Mouse (Mus musculus) embryonic facial prominence, embryonic 13.5 days (tissue): ENCODE measurements around the gene Map3k1. TPM values are rescaled to one million over a fixed set of nuclear protein-coding genes. Genes with fewer than 3 reads are reported as not detected.
A peak's percentile ranks its signal among the peaks of the same experiment; 100 is the strongest.

ENCODE experiments used
- ATAC-seq: fragments of 200-750 bp; cut with Nextera tagmentation; 2 replicates; pipeline ENCODE4 v1.8.0; 2017; ENCODE audit warnings: low read depth; ENCODE audit not compliant: insufficient number of reproducible peaks, insufficient read depth, low FRiP score, low TSS enrichment
- H3K27ac ChIP-seq: fragments of 300-500 bp; sonication (generic); 2 replicates; pipeline ENCODE4 v1.5.1; 2015; ENCODE audit warnings: moderate library complexity, mild to moderate bottlenecking, inconsistent platforms
- H3K27me3 ChIP-seq: fragments of 300-500 bp; sonication (generic); 2 replicates; pipeline ENCODE4 v1.6.1; 2015; ENCODE audit warnings: mild to moderate bottlenecking, inconsistent platforms
- H3K36me3 ChIP-seq: fragments of 300-500 bp; sonication (generic); 2 replicates; pipeline ENCODE4 v1.6.1; 2015; ENCODE audit warnings: mild to moderate bottlenecking, inconsistent platforms
- H3K4me1 ChIP-seq: fragments of 300-500 bp; sonication (generic); 2 replicates; pipeline ENCODE4 v1.6.1; 2015; ENCODE audit warnings: inconsistent platforms
- H3K4me2 ChIP-seq: fragments of 300-500 bp; sonication (generic); 2 replicates; pipeline ENCODE4 v1.6.1; 2015; ENCODE audit warnings: moderate library complexity, mild to moderate bottlenecking, inconsistent platforms
- H3K4me3 ChIP-seq: fragments of 300-500 bp; sonication (generic); 2 replicates; pipeline ENCODE4 v1.5.1; 2015; ENCODE audit warnings: mild to moderate bottlenecking, inconsistent platforms
- H3K9ac ChIP-seq: fragments of 300-500 bp; sonication (generic); 2 replicates; pipeline ENCODE4 v1.6.1; 2015; ENCODE audit warnings: mild to moderate bottlenecking, inconsistent platforms
- H3K9me3 ChIP-seq: fragments of 300-500 bp; sonication (generic); 2 replicates; pipeline ENCODE4 v1.6.1; 2016; ENCODE audit warnings: inconsistent platforms
- WGBS: fragments of 180-500 bp; shearing (Covaris S2); methylation state at CpG from one replicate; pipeline ENCODE4 v1.1.7; 2015; ENCODE audit warnings: mixed read lengths; 5-methylcytosine and 5-hydroxymethylcytosine counted together
- polyA plus RNA-seq: library from polyadenylated mRNA; unstranded; fragments of >200 nt; fragmentation: Nextera tagmentation; extraction: Ambion mirVana; gene quantifications from 2 replicates; pipeline ENCODE4 v1.2.1, GENCODE M21; 2015

Gene Map3k1
- polyA plus RNA-seq, 1 experiment from 2014 or later, result 16.1 TPM

DNA sequence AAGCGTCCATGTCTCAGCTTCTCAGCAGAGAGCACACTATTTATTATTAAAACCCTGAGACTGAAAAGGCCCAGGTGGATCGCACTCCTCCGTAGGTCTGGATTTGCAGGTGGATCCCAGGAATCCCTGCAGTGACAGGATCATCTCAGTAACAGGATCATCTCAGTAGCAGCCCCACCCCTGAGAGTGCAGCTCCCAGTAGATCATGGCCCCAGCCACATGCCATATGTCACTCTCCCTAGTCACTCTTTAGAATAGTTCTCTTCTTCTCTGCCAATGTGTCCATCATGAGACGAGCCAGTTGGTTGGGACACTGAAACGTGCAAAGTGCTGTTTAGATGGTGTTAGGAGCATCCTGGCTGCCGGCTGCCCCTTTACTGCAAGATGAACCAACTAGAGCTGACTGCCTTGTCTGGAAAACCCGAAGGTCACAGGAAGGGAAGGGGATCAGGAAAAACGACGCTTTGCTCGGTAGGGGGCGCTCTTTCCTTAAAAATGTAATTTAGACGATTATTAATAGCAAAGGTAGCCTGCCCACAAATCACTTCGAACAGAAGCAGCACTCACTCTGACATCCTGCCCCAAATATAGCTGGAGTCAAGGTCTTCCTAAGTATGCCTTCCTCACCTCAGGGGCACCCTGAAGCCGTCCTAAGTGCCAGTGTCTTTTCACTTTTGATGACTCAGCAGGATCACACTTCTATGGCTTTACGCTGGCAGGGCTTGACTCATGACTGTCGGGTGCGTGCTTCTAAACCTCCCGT lies 20.8 kb downstream of the Map3k1 start:
- H3K4me2 ChIP-seq, result peak overlapping the region; percentile 30
- peak overlapping the region; percentile 11; the same call in 1 of the 2 replicates for H3K27ac ChIP-seq
- H3K9ac ChIP-seq, result no peak overlapping the region
- no peaks in the 10 kb centered on the region for H3K36me3 ChIP-seq
- no peaks in the 10 kb centered on the region for H3K9me3 ChIP-seq
- 34% methylated on average over 18 of the region's 18 CpGs for WGBS
- peaks cover 54% of the 10 kb centered on the region for H3K4me1 ChIP-seq
- no peaks in the 10 kb centered on the region for H3K27me3 ChIP-seq
- ATAC-seq, result no peak
- no peak overlapping the region for H3K4me3 ChIP-seq

DNA sequence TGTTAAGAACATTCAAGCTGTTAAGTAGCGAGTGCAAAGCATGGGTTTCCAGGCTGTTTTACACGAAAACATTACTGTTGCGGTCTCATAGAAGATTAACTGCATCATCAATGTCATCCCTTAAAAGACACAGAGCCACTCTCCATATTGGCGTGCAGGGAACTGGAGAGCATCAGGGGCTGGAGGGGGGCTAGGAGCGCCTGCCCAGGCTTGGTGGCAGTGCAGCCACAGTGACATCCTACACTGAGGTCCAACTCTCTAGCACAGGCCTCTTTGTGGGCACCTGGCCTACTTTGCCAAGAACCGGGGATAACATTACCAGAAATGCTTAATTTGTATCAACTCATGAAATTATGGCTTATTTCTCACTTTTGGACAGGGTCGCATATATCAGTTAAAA lies 22.2 kb downstream of the Map3k1 start:
- Histone ChIP-seq H3K4me2 (no peak overlapping the region), H3K27me3 (no peaks in the 10 kb centered on the region), H3K9me3 (no peaks in the 10 kb centered on the region), H3K27ac (no peak overlapping the region), H3K4me1 (peaks cover 40% of the 10 kb centered on the region), H3K9ac (no peak overlapping the region), H3K36me3 (peaks cover 8% of the 10 kb centered on the region), H3K4me3 (no peak overlapping the region)
- WGBS, result 91% methylated on average over 7 of the region's 7 CpGs
- no peak for ATAC-seq

GRCm38 (mm10) chr13:111783451-111783850 lies 25.3 kb downstream of the Map3k1 start:
- ATAC-seq, result no peak
- Histone ChIP-seq H3K27me3 (no peaks in the 10 kb centered on the region), H3K27ac (no peak overlapping the region), H3K9ac (no peak overlapping the region), H3K36me3 (peaks cover 8% of the 10 kb centered on the region), H3K4me1 (peaks cover 23% of the 10 kb centered on the region), H3K9me3 (no peaks in the 10 kb centered on the region), H3K4me2 (no peak overlapping the region), H3K4me3 (no peak overlapping the region)
- WGBS, result 87% methylated on average over 8 of the region's 8 CpGs

DNA sequence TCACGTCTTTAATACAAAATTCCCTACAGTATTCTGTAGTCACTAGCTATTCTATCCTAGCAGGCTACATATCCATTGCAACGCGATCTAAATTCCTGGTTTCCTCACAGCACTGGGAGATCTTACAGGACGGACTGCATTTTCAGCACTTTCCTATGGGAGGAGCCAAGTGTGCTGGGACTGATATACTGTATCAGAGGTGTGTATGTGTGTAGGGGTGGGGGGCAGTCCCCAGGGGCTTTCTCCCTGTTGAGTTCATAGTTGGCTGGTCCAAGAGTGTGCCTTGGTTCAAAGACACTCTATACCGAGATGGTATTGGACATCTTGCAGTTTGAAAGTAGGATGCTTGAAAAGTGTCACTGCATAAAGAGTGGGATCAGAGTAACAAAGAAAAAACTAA lies 29.3 kb downstream of the Map3k1 start:
- Histone ChIP-seq H3K4me2 (no peak overlapping the region), H3K4me1 (peaks cover 31% of the 10 kb centered on the region), H3K9me3 (no peaks in the 10 kb centered on the region), H3K36me3 (peaks cover 19% of the 10 kb centered on the region), H3K4me3 (no peak overlapping the region), H3K9ac (no peak overlapping the region), H3K27me3 (no peaks in the 10 kb centered on the region), H3K27ac (no peak overlapping the region)
- WGBS, result 68% methylated on average over 5 of the region's 5 CpGs
- ATAC-seq, result no peak

GRCm38 (mm10) chr13:111778606-111779005 lies 30.2 kb downstream of the Map3k1 start:
- peaks cover 26% of the 10 kb centered on the region for H3K36me3 ChIP-seq
- H3K4me3 ChIP-seq, result no peak overlapping the region
- H3K9ac ChIP-seq, result no peak overlapping the region
- WGBS, result 61% methylated on average over 6 of the region's 6 CpGs
- ATAC-seq, result no peak
- H3K9me3 ChIP-seq, result no peaks in the 10 kb centered on the region
- H3K4me2 ChIP-seq, result no peak overlapping the region
- peaks cover 25% of the 10 kb centered on the region for H3K4me1 ChIP-seq
- H3K27me3 ChIP-seq, result no peaks in the 10 kb centered on the region
- H3K27ac ChIP-seq, result no peak overlapping the region

DNA sequence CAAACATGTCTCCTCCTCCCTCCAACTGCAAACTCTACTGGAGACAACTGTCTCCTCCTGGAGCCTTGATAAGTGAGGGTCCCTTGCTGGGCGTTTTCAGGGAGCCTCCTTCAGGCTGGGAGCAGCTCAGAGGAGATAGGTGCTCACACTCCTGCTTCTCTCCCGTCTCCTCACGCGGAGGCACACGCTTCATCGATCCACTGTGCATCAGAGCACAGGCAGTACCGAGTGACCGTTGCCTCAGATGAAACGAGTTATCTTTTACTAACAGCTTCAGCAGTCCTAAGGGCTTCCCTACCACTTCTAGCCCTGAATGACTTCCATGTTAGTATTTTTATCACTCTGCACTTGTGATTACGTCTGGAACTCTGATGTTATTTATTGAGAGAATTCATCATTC lies 30.9 kb downstream of the Map3k1 start:
- Histone ChIP-seq H3K9ac (no peak overlapping the region), H3K4me3 (no peak overlapping the region), H3K9me3 (no peaks in the 10 kb centered on the region), H3K4me1 (peaks cover 25% of the 10 kb centered on the region), H3K4me2 (no peak overlapping the region), H3K27me3 (no peaks in the 10 kb centered on the region), H3K36me3 (peaks cover 27% of the 10 kb centered on the region), H3K27ac (no peak overlapping the region)
- no peak for ATAC-seq
- WGBS, result 85% methylated on average over 10 of the region's 10 CpGs

- Histone ChIP-seq H3K9ac (no peak overlapping the region), H3K9me3 (no peaks in the 10 kb centered on the region), H3K4me1 (peaks cover 25% of the 10 kb centered on the region), H3K4me2 (no peak overlapping the region), H3K36me3 (peaks cover 30% of the 10 kb centered on the region), H3K27me3 (no peaks in the 10 kb centered on the region), H3K27ac (no peak overlapping the region), H3K4me3 (no peak overlapping the region)
- ATAC-seq, result no peak
- WGBS, result 66% methylated on average over 7 of the region's 7 CpGs
Observed at GRCm38 (mm10) chr13:111777179-111777578, 31.6 kb downstream of the Map3k1 start.

GRCm38 (mm10) chr13:111772075-111772474 lies 36.7 kb downstream of the Map3k1 start:
- WGBS, result 94% methylated on average over 8 of the region's 8 CpGs
- H3K36me3 ChIP-seq, result peaks cover 63% of the 10 kb centered on the region

GRCm38 (mm10) chr13:111771232-111771631 lies 37.6 kb downstream of the Map3k1 start:
- H3K27ac ChIP-seq, result no peak overlapping the region
- no peak for ATAC-seq
- no peak overlapping the region for H3K4me2 ChIP-seq
- H3K4me3 ChIP-seq, result no peak overlapping the region
- 0 out of 2 replicates have a peak, but pooled peaks cover 4% of the 10 kb centered on the region for H3K4me1 ChIP-seq
- no peak overlapping the region for H3K9ac ChIP-seq
- no peaks in the 10 kb centered on the region for H3K27me3 ChIP-seq
- H3K36me3 ChIP-seq, result peaks cover 71% of the 10 kb centered on the region
- H3K9me3 ChIP-seq, result no peaks in the 10 kb centered on the region
- 57% methylated on average over 7 of the region's 7 CpGs for WGBS

More at GRCm38 (mm10) chr13:111772075-111772474, 36.7 kb downstream of the Map3k1 start:
- Histone ChIP-seq H3K9ac (no peak overlapping the region), H3K4me2 (no peak overlapping the region), H3K27me3 (no peaks in the 10 kb centered on the region), H3K27ac (no peak overlapping the region), H3K9me3 (no peaks in the 10 kb centered on the region), H3K4me3 (no peak overlapping the region), H3K4me1 (peaks cover 4% of the 10 kb centered on the region; the same call in 1 of the 2 replicates)
- ATAC-seq, result no peak

GRCm38 (mm10) chr13:111770776-111771175 lies 38.0 kb downstream of the Map3k1 start:
- H3K27me3 ChIP-seq, result no peaks in the 10 kb centered on the region
- 93% methylated on average over 9 of the region's 9 CpGs for WGBS
- peaks cover 75% of the 10 kb centered on the region for H3K36me3 ChIP-seq
- H3K4me2 ChIP-seq, result no peak overlapping the region
- H3K4me3 ChIP-seq, result no peak overlapping the region
- 0 out of 2 replicates have a peak, but pooled peaks cover 3% of the 10 kb centered on the region for H3K4me1 ChIP-seq
- no peak overlapping the region for H3K27ac ChIP-seq
- no peak overlapping the region for H3K9ac ChIP-seq
- no peaks in the 10 kb centered on the region for H3K9me3 ChIP-seq
- ATAC-seq, result no peak

GRCm38 (mm10) chr13:111762526-111762925 lies 46.3 kb downstream of the Map3k1 start:
- Histone ChIP-seq H3K27ac (no peak overlapping the region), H3K4me2 (no peak overlapping the region), H3K4me3 (no peak overlapping the region), H3K27me3 (no peaks in the 10 kb centered on the region), H3K9me3 (no peaks in the 10 kb centered on the region), H3K36me3 (peaks cover 91% of the 10 kb centered on the region), H3K4me1 (no peaks in the 10 kb centered on the region), H3K9ac (no peak overlapping the region)
- no peak for ATAC-seq
- WGBS, result 90% methylated on average over 12 of the region's 12 CpGs

DNA sequence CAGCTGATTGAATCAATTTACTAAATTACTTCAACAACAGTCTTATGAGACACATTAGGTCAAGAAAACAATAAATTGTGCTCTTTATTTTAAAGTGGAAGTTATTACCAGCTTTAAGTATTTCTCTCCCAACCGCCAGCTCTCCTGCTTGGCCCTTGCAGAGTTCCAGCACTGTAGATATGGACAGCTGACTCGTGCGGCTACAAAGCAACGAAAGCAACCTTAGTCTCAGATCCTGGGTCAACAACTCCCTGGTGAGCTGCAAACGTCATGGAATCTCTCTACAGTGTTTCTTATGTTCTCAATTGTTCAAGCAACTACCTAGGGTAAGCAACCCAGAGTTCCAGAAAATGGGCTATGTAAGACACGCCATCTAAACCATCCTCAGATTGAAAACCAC lies 51.8 kb downstream of the Map3k1 start:
- peaks cover 93% of the 10 kb centered on the region for H3K36me3 ChIP-seq
- no peaks in the 10 kb centered on the region for H3K9me3 ChIP-seq
- no peak overlapping the region for H3K27ac ChIP-seq
- no peak for ATAC-seq
- no peak overlapping the region for H3K4me3 ChIP-seq
- H3K27me3 ChIP-seq, result no peaks in the 10 kb centered on the region
- H3K9ac ChIP-seq, result no peak overlapping the region
- 95% methylated on average over 6 of the region's 6 CpGs for WGBS
- no peak overlapping the region for H3K4me2 ChIP-seq
- no peaks in the 10 kb centered on the region for H3K4me1 ChIP-seq
